Mouse (Mus musculus) ovary, postnatal 14 days (tissue): ENCODE results near the gene D630003M21Rik.
A peak's percentile ranks its signal among the peaks of the same experiment; 100 is the strongest.

Source experiments
- DNase-seq: peaks from one replicate; pipeline ENCODE4 v3.0.0; 2022; ENCODE audit warnings: low spot score

Gene D630003M21Rik

DNA sequence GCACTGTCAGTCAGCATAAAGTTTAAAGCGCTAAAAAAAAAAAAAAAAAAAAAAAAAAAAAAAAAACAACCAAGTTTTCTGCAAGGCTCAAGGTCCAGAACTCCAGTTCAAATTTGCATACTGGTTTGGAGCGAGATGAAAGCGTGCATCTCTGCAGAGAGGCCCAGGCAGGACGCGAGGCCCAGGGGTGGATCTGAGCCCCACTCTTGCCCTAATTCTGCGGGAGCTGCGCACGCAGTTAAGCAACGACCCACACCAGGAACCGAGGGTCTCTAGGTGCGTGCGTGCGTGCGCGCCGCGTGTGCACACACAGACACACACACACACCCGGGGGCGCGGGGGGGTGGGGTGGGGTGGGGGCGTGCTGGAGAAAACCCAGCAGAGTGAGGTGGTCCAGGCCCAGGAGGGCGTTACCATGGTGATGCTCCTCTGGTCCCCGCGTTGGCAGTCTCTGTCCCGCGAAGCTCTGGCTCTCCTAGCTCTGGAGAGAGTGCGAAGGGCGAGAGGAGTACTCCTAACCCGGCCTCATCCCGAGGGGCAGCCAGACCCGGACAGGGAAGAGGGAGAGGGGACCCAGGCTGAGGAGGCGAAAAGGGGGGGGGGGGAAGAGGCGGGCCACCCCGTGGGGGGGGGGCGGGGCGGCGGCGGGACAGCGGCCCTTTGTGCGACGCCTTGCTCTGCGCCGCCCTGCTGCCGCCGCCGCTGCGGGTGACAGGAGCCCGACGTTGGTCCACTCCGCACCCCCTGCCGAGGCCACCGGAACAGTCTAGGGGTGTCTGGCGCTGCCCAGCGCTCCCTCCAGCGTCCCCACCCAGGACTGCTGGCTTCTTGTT is at the start of gene D630003M21Rik:
Gene D630003M21Rik, minus strand, starts transcription at position 553 of the 833 bp plus-strand sequence.
- DNase-seq, result no peak

DNA sequence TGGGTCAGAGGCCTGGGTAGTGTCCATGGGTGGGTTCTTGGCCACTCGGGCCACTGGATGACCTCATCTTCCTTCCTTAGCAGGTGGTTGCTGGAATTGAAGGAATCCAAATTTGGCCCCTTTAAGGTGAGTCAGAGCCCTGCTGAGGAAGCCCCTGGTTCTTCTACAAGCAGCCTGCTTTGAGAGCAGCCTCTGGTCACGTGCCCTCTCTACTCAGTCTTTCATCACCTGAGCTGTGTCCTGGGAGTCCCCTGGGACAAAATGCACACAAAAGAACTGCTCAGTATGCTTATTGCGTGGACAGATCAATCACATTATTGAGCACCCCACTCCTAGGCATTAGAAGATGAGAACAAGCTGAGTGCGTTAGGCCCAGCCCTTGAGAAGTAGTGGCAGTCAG is 47.9 kb upstream of the D630003M21Rik start:
- DNase-seq, result no peak

DNA sequence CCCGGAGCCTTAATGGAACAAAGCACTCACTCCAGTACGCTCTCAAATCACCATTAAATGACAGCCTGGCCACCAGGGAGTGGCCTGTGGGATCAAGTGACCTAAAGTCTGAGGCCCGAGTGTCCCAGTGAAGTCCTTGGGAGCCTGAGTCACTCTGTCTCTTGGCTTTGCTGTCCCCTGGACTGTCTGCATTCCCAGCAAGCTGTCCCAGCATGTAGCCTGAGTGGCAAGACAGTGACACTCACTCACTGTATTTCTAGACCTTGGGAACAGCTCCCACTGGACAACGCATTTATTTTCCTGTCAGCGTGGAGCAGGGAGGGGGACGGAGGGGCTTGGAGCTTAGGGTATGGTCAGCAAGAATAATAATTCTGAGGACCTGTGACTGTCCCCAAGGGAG is 47.4 kb upstream of the D630003M21Rik start:
- DNase-seq, result no peak

DNA sequence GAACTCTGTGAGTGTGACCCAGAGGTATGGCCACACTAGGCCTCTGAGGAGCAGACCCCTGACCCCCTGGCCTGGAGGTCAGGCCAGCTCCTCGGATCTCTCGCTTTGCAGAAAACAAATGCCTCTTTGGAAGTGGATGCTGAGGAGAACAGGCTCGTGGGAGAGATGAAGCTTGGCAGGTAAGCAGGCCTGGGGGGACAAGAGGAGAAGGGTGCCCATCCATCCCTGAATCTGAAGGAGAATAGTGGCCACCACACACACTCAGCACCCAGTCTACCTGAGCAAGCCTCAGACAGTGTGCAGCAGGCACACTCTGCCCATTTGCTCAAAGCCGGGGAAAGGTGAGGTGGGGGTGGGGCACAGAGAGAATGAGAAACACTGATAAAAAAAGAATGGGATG is 46.8 kb upstream of the D630003M21Rik start:
- DNase-seq, result no peak

DNA sequence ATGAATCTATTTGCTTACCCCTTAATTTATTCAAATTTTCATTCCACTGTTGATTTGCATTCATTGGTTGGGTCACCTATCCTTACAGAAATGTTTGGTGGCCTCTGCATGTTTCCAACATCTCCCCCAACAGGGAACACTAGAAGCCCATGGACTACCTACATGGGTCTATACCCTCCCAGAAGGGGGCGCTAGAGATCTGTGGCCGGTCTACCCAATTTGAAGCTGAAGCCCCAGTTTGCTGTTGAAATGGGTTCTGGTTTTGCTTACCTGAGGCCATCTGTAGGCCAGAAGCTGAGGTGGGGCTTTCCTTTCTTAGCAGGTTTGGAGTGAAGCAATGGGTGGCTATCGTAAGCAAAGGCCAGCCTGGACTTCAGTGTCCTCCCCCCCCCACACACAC is 46.3 kb upstream of the D630003M21Rik start:
- no peak for DNase-seq

DNA sequence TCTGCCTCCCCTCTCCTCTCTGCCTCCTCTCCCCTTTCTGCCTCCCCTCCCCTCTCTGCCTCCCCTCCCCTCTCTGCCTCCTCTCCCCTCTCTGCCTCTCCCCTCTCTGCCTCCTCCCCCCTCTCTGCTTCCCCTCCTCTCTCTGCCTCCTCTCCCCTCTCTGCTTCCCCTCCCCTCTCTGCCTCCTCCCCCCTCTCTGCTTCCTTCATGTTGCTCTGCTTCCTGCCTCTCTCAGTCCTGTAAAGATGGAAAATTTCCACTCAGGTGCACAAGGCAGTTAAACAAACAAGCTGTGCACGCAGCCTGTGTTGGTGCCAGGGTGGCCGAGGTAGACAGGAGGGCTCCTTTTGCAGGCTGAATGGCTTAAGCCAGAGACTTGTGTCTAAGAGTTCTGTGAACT is 44.6 kb upstream of the D630003M21Rik start:
- DNase-seq, result no peak

DNA sequence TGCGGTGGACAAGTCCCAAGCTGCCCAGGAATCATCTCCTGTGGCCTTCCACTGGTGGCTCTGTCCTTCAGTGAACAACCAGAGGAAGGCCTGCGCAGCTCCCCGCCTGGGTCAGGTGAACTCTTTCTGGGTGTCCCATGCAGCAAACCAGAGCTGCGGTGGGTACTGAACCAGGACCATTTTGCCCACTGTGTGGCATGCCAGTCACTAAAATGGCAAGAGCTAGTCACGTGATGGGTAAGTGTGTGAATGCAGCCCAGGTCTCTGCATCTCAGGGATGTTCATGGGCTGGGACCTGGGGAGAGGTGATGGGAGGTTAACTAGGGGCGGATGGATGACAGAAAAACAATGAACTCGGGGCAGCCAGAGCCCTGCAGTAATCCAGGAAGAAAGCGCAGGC is 41.0 kb upstream of the D630003M21Rik start:
- no peak for DNase-seq

DNA sequence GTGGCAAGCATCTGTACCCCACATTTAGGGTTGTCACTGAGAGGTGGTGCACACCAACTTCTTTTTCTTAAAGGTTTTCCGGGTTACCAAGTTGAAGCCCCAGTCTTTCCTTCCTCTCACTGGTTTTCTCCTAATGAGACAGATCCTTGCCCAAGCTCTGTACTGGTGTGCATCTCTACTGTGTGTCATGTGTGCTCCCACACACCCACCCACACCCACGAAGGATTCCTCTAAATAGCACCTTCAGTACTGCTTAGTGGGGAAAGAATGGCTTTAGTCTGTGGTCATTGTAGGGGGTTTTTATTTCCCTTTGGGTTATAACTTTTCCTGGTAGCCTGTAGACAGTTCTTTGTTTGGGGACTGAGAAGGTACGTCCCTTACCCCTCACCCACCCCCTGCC is 35.9 kb upstream of the D630003M21Rik start:
- no peak for DNase-seq

DNA sequence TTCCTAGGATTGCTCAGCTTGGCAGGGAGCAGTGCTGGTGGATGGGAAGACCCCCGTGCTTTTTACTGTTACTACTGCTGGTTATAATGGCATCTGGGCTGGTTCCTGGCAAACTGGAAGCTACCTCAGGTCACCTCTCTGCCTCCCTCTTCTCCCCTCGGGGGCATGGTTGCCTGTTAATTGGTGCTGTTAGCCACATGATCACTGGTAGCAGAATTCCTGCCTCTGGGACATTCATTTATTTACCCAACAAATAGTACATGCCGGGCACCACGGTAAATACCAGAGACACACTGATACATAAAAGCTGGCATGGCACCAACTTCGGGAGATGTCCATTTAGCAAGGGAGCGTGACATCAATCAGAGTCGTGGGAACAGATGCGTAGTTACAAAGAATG is 30.5 kb upstream of the D630003M21Rik start:
- DNase-seq, result no peak

DNA sequence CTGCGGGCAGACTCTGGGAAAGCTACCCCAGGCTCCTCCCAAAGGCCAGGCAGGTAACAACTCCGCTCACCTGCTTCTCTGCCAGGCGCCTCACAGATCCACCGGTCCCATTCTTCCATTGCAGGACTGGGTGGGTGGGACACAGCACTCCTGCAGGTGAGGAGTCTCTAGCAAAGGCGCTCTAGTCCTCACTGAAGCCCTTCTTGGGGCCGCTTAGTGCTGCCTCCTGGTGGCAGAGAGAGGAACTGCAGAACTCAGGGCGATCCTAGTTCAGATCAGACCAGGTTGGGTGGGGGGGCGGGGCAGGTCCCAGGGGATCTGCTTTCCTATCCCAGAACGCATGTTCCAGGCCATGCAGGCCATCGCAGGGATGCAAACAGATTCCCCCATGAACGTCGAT is 29.8 kb upstream of the D630003M21Rik start:
- peak; percentile 66 for DNase-seq

DNA sequence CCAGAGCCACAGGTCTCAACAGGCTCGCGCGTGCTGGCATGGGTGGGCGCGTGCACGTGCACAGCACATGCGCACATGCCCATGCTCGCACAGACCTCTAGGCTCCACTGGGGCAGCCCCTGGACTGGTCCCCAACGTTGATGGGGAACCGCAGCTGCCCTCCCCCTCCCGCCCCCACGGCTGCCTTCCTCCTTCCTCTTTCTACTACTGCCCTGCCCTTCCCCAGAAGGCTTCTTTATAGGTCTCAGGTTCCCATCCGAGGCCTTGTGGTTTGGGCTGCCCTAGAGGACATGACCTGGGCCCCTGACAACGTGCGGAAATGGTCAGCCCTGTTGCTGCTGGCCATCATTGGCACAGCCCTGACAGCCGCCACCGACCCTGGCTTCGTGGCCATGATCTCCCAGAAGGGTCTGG is 29.0 kb upstream of the D630003M21Rik start, which contains the start of gene Bpi:
Gene Bpi, plus strand, starts transcription at position 90 of the 414 bp plus-strand sequence.
- no peak for DNase-seq

DNA sequence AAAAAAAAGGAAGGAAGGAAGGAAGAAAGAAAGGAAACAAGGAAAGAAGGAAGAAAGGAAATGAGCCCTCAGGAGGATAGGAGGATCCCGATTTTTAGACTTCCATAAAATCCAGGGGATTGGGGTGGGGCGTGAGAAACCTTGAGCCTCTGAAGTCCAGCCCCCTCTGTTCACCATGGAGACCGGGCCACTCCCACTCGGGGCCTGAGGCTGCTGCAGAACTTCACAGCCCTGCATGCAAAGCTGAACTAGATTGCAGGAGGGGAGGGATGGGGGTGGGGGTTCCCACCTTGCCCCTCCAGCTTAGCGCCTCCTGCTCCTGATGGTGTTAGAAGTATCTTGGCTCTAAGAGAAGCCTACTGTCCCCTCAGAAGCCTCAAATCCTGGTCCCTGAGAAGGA is 27.9 kb upstream of the D630003M21Rik start:
- DNase-seq, result no peak

DNA sequence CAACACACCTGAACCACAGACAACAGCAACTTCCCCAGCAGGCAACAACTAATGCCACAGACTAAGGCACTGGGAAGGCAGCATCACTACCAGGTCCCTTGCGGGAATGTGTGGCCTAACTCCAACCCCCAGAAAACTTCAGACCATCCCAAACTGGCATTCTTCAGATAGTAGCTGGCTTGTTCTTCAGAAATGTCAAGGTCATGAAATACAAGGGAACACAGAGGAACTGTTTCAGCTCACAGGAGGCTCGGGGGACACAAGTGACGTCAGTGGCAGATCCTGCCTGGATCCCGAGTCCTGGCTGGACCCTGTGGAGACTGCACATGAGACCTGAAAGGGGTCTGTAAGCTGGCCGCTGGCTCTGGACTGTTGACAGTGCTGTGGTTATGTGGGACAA is 24.8 kb upstream of the D630003M21Rik start:
- DNase-seq, result no peak

DNA sequence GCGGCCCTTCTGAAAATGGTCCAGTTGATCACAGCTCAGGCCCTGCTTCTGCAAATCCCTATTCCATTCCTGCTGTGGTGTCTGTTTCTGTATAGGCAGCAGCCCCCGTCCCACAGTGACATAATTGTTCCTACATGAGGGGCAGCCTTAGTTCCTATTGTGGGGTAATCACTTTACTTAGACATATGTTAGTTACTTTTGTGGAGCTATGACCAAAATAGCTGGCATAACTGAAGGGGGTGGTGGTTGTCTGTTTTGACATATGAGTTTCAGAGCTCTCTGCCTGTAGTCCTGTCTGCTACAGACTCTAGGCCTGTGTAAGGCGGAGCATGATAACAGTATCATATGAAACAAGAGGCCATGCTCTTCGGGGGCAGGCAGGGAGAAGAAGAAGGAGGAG is 21.5 kb upstream of the D630003M21Rik start:
- DNase-seq, result no peak

DNA sequence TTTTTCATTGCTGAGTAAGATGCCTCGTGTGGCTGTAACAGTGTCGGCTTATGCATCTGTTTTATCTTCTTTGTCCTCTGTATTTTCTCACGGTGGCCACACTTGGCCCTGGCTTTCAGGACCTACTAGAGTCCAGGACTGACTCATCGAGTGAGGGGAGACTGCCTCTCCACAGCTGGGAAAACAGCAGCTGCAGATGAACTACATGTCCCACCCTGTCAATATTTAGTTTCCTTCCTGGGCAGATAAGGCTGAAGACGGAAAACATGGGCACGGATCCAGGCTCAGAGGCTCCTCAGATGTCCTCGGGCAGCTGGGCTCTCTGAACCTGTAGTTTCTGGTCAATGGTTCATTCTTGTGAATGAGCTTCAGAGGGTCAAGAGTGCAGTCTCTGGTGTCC is 19.3 kb upstream of the D630003M21Rik start:
- peak; percentile 45 for DNase-seq

DNA sequence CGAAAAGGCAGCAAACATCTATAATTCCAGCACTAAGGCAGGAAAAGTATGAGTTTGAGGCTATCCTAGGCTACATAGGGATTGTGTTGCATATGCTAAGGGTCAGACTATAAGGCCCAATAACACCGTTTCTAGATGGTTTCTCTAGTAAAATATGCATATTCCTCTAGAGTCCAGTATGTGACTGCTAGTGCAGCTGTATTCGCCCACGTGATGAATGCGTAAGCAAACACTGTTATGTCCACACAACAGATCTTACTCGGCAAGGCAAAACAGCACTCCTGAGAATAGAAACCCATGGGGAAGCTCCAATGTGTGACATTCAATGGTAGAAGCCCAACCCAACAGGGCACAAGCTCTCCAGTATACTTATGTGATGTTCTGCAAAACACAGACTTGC is 18.8 kb upstream of the D630003M21Rik start:
- no peak for DNase-seq

DNA sequence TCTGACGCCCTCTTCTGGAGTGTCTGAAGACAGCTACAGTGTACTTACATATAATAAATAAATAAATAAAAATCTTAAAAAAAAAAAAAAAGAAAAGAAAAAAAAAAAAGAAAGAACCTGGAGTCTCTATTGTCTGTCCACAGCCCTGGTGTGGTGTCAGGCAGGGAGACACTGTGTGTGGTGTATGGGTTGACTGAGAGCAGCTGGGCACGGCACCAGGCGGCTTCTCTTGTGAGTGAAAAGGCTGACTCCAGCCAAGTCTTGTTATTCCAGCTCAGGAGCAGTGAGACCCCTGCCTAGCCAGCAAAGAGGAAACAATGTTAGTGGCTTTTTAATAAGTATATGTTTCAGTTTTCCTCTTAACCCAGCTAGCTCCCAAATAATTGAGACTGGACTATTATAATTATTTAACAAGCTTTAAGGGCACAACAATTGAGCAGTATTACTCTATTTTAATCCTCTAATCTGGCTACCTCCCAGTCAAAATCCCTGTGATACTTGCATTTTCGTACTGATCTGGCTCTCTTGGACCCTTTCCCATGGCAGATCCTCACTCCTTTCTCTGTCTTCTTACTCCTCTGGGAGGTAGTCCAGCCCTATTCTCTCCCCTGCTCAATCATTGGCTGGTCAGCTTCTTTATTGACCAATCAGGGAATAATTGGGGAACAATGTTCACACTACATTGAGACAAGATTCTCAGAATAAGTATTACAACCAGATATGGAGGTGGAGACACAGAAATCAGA is 16.2 kb upstream of the D630003M21Rik start:
- no peak for DNase-seq

DNA sequence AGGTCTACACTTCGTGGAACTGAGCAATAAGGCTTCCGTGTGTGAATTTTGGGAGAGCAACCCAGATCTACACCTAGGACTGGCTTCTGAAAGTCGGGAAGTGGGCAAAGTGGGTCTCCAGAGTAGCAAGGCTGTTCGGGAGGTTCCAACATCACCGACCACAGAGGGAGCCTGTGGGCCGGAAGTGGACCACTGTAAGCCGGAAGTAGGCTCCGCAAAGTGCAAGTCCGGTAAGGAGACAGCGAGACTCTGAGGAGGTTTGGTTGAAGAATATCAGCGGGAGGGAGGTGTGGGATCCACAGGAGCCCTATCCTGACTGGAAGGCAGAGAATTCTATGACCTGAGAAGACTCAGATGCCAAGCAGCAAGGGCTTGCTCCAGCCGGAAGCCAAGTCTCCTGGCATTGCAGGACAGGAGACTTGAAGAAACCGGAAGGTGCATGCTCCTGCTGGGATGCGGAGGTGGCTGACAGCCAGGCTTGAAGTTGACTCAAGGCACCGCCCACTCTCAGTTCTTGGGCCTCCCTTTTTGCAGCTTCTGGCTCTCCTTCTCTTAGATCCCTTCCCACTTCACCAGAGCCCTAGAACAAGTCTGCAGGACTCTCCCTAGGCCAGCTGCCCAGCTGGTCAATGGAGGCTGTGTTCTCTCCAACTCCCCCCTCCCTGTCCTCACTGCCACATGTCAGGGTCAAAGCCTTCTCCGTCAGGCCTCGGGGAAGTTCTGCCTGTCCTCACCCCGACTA is 14.3 kb upstream of the D630003M21Rik start:
- no peak for DNase-seq

DNA sequence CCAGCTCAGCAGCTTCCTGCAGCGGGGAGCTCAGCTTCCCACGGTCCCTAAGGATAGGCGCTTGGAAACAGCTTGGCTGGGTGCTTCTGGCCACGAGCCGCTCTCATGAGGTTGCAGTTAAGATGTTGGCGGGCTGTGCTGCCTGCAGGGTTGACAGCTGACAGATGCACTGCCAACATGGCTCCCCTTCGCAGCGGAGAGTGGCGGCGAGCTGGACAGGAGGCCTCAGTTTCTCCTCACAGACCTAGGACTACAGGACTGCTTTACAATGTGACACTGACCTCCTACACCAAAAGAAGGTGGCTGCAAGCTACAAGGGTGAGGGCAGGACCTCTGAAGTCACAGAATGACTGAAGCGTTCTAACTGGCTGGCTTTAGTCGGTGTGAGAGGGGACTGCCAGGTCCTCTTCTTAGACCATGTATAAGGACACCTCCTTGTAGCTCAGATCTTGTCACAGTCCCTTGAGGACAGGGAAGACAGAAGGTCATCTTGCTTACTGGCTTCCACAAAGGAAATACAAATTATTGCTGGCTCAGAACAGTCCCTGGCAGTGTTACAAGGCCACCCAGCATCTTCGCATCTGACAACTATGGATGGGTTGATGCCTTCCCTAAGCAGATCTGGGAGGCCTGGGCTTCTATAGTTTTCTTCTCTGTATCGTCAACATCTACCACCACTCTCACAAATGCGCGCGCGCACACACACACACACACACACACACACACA is 13.3 kb upstream of the D630003M21Rik start:
- no peak for DNase-seq

DNA sequence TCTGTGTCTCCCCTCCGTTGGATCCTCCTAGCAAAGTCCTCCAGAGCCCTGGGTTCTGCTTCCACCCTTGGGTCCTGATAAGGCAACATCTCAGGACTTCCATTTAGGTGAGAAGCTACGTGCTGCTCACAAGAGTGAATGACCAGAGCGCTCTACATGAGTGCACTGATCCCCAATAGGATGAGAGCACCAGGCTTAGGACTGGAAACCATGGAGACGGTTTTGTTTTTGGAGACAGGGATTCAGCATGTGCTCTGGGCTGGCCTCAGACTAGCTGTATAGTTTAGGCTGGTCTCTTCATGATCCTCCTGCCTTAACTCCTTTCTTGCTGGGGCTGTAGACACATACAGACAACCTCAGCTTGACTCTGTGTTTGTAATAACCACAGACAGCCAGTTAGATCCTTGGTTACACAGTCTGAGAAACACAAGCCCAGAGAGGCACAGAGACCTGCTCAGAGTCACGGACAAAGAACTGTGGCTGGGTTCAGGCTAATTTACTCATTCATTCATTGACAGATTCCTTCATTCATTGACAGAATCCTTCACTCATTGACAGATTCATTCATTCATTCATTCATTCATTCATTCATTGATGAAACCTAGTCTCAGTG is 12.2 kb upstream of the D630003M21Rik start:
- DNase-seq, result no peak

DNA sequence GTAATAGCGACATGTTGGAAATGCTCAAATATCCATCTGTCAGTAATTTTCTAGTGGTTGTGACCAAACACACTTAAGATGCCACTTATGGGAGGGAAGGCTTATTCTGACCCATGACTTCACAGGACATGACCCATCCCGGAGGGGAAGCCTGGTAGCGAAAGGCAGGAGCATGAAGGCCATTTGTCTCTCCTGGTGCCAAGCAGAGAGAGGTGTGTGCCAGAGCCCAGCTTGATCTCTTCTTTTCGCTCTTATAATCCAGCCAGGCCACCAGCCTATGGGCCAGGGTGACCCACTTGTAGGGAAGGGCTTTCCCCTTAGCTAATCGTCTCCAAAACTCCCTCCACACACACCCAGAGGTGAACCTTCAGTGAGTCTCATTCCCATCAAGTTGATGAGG is 9.1 kb upstream of the D630003M21Rik start:
- no peak for DNase-seq

DNA sequence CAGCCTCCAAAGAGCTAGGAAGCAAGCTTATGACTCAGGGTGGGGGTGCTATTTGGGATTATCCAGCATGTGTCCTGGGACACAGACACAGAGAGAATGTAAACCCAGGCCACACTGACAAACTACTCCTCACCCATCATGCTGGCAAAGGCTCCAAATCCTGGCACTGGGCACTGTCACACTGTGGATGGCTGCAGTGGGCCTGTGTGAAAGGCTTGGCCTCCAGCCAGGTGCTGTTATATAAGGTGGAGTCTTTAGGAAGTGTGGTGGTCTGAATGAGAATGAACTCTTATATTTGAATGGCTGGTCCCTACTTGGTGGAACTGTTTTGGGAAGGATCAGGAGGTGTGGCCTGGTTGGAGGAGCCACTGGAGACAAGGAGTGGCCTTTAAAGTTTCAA is 7.7 kb upstream of the D630003M21Rik start:
- DNase-seq, result no peak
